Mouse (Mus musculus) forebrain, postnatal 0 days (tissue): ENCODE measurements at regions not wholly inside any gene's neighbourhood (a gene's known extent, or its start where the extent isn't known, plus 50 kb on each side); places are given as distances from the start of the nearest gene placed in this dataset.

Experiments used
- ATAC-seq: fragments of 200-750 bp; cut with Nextera tagmentation; 2 replicates; pipeline ENCODE4 v1.8.0; 2017; ENCODE audit warnings: mild to moderate bottlenecking, moderate library complexity
- DNase-seq: peaks from one replicate; pipeline ENCODE4 v3.0.0-alpha.2; 2015
- H3K27ac ChIP-seq: fragments of 300-500 bp; sonication (generic); 2 replicates; pipeline ENCODE4 v1.5.1; 2014; ENCODE audit warnings: low read depth, mild to moderate bottlenecking, antibody characterized with exemption, low read length, moderate library complexity, mixed read lengths
- H3K27me3 ChIP-seq: fragments of 300-500 bp; sonication (generic); 2 replicates; pipeline ENCODE4 v1.6.1; 2014; ENCODE audit warnings: mild to moderate bottlenecking, low read length, mixed read lengths; ENCODE audit not compliant: insufficient read depth
- H3K36me3 ChIP-seq: fragments of 300-500 bp; sonication (generic); 2 replicates; pipeline ENCODE4 v1.6.1; 2014; ENCODE audit warnings: mild to moderate bottlenecking, moderate library complexity; ENCODE audit not compliant: insufficient read depth
- H3K4me1 ChIP-seq: fragments of 300-500 bp; sonication (generic); 2 replicates; pipeline ENCODE4 v1.6.1; 2014; ENCODE audit warnings: antibody characterized with exemption; ENCODE audit not compliant: insufficient read depth
- H3K4me2 ChIP-seq: fragments of 300-500 bp; sonication (generic); 2 replicates; pipeline ENCODE4 v1.6.1; 2014; ENCODE audit warnings: low read depth, mild to moderate bottlenecking, moderate library complexity
- H3K4me3 ChIP-seq: fragments of 300-500 bp; sonication (generic); 2 replicates; pipeline ENCODE4 v1.5.1; 2014; ENCODE audit warnings: low read depth, low read length, mixed read lengths
- H3K9ac ChIP-seq: fragments of 300-500 bp; sonication (generic); 2 replicates; pipeline ENCODE4 v1.6.1; 2014; ENCODE audit warnings: mild to moderate bottlenecking
- H3K9me3 ChIP-seq: fragments of 300-500 bp; sonication (generic); 2 replicates; pipeline ENCODE4 v1.6.1; 2016; ENCODE audit warnings: low read length
- CTCF ChIP-seq: sonication (generic); IDR thresholded peaks from 2 replicates; pipeline ENCODE4 v1.5.1; 2016; ENCODE audit warnings: antibody characterized with exemption, control low read depth, low read depth
- WGBS: fragments of 180-500 bp; shearing (Covaris S2); extraction: QIAGEN DNeasy Blood & Tissue Kit; methylation state at CpG from one replicate; pipeline ENCODE4 v1.1.7; 2014; 5-methylcytosine and 5-hydroxymethylcytosine counted together

DNA sequence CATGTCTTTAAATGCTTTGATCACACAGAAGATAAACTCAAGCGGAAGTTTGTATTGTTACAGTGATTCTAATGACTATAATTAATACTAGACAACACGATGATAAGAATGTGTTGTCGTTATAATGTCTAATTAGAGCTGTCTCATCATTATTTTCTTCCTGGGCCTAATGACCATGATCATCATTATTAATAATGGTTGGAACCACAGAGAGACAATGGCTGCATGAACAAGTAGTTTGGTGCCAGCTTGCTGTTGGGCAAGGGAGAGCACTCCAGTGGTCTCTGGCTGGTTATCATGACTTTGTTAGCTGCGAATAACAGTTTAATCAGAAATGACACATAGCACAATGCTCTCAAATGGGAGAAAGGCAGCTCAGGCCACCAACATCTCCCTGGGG is 296.4 kb downstream of the Pdcd6ip start:
- Histone ChIP-seq H3K36me3 (no peaks in the 10 kb centered on the region), H3K4me2 (no peak overlapping the region), H3K9me3 (no peaks in the 10 kb centered on the region), H3K4me1 (no peaks in the 10 kb centered on the region), H3K4me3 (no peak overlapping the region), H3K9ac (no peak overlapping the region), H3K27ac (no peak overlapping the region), H3K27me3 (no peaks in the 10 kb centered on the region)
- TF ChIP-seq CTCF, result no peak
- ATAC-seq (peak; percentile 53; the same call in 1 of the 2 replicates), DNase-seq (no peak)
- 34% methylated on average over 4 of the region's 4 CpGs for WGBS

DNA sequence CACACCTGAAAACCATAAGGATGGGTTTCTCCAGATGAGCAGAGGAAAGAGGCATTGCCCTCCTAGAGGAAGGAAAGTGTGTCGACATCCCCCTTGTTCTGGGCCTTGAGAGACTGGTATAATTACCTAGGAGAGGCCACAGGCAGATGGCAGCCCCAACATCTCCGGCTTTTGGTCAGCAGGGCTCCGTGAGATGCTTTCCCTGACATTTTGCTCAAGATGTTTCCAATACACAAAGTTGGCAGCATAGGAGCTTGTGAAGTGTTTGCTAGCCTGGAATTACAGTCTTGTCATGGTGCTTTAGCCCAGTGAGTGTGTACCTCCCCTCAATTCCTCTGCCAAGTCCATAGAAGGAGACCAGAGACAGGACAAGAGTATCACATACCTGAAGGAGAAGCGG is 299.5 kb downstream of the Pdcd6ip start:
- ATAC-seq, result no peak

GRCm38 (mm10) chr9:113394320-113394719 is 313.7 kb downstream of the Pdcd6ip start:
- Histone ChIP-seq H3K4me1 (no peaks in the 10 kb centered on the region), H3K9me3 (no peaks in the 10 kb centered on the region), H3K9ac (no peak overlapping the region), H3K4me3 (no peak overlapping the region), H3K36me3 (no peaks in the 10 kb centered on the region), H3K27ac (no peak overlapping the region), H3K4me2 (no peak overlapping the region), H3K27me3 (no peaks in the 10 kb centered on the region)
- TF ChIP-seq CTCF, result no peak
- 91% methylated on average over 3 of the region's 3 CpGs for WGBS
- no peak for DNase-seq
- no peak for ATAC-seq

More for the DNA sequence above, 299.5 kb downstream of the Pdcd6ip start:
- H3K4me3 ChIP-seq, result no peak overlapping the region
- no peaks in the 10 kb centered on the region for H3K36me3 ChIP-seq
- H3K9me3 ChIP-seq, result no peaks in the 10 kb centered on the region
- no peak overlapping the region for H3K4me2 ChIP-seq
- H3K27me3 ChIP-seq, result no peaks in the 10 kb centered on the region
- H3K9ac ChIP-seq, result no peak overlapping the region
- H3K27ac ChIP-seq, result no peak overlapping the region
- WGBS, result 87% methylated on average over 4 of the region's 4 CpGs
- no peaks in the 10 kb centered on the region for H3K4me1 ChIP-seq
- DNase-seq, result no peak
- no peak for TF ChIP-seq CTCF

DNA sequence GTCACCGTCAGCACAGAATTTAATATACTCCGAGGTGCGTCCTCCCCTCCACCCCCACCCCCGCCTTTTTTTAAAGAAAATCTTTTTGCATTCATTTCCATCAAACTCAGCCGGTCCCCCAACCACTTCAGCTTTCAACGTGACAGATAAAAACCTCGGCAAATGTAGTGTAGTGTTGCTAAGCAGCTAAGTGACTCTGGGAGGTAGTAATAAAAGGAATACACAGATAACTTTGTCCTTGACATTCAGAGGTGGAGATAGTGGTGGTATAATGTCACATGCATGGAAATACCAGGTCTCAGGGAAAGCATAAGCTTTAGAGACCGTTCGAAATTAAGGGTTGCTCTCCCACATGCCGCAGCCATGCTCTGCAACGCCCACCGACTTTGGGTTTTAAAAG is 320.7 kb downstream of the Pdcd6ip start:
- ATAC-seq, result peak; percentile 82; the same call in 1 of the 2 replicates
- WGBS, result 64% methylated on average over 12 of the region's 12 CpGs
- no peak overlapping the region for H3K4me3 ChIP-seq
- peak overlapping the region; percentile 64 for H3K27ac ChIP-seq
- H3K4me2 ChIP-seq, result no peak overlapping the region
- H3K9ac ChIP-seq, result no peak overlapping the region
- H3K27me3 ChIP-seq, result no peaks in the 10 kb centered on the region
- H3K9me3 ChIP-seq, result no peaks in the 10 kb centered on the region
- no peaks in the 10 kb centered on the region for H3K4me1 ChIP-seq
- no peak for DNase-seq
- TF ChIP-seq CTCF, result no peak
- H3K36me3 ChIP-seq, result no peaks in the 10 kb centered on the region

GRCm38 (mm10) chr9:113381591-113382110 is 326.4 kb downstream of the Pdcd6ip start:
- peak; percentile 59 for DNase-seq
- H3K4me3 ChIP-seq, result no peak overlapping the region
- WGBS, result 10% methylated on average over 13 of the region's 13 CpGs

GRCm38 (mm10) chr9:113380408-113381129 is 327.5 kb downstream of the Pdcd6ip start:
- Histone ChIP-seq H3K4me1 (peaks cover 12% of the 10 kb centered on the region), H3K27ac (no peak overlapping the region), H3K9me3 (no peaks in the 10 kb centered on the region), H3K4me2 (no peak overlapping the region), H3K9ac (no peak overlapping the region), H3K4me3 (no peak overlapping the region), H3K27me3 (no peaks in the 10 kb centered on the region), H3K36me3 (no peaks in the 10 kb centered on the region)
- WGBS, result 62% methylated on average over 17 of the region's 17 CpGs
- no peak for TF ChIP-seq CTCF
- ATAC-seq (no peak), DNase-seq (no peak)

More at GRCm38 (mm10) chr9:113381591-113382110, 326.4 kb downstream of the Pdcd6ip start:
- TF ChIP-seq CTCF, result no peak
- H3K4me2 ChIP-seq, result peak overlapping the region; percentile 15; the same call in 1 of the 2 replicates
- H3K27me3 ChIP-seq, result no peaks in the 10 kb centered on the region
- peak overlapping the region; percentile 10; the same call in 1 of the 2 replicates for H3K9ac ChIP-seq
- no peak for ATAC-seq
- peak overlapping the region; percentile 57 for H3K27ac ChIP-seq
- peaks cover 12% of the 10 kb centered on the region for H3K4me1 ChIP-seq
- no peaks in the 10 kb centered on the region for H3K36me3 ChIP-seq
- H3K9me3 ChIP-seq, result no peaks in the 10 kb centered on the region

DNA sequence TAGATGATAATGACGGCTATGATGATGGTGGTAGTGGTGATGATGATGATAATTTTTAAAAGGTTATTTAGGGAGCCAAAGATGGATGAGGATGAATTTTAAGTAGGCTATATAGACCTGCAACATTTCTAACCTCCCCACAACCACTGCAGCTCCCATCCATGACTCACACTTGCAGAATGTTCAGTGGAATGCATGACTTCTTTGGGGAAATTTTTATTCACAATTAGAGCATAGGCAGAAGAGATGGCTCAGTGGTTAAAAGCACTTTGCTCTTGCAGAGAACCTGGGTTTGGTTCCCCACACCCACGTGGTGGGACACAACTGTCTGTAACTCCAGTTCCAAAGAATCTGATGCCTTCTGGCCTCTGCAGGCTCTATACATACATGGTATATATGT is 329.5 kb downstream of the Pdcd6ip start:
- Histone ChIP-seq H3K27ac (no peak overlapping the region), H3K9me3 (no peaks in the 10 kb centered on the region), H3K4me2 (no peak overlapping the region), H3K27me3 (no peaks in the 10 kb centered on the region), H3K4me3 (no peak overlapping the region), H3K36me3 (no peaks in the 10 kb centered on the region), H3K9ac (no peak overlapping the region), H3K4me1 (peaks cover 12% of the 10 kb centered on the region)
- ATAC-seq (no peak), DNase-seq (no peak)
- 85% methylated on average over 2 of the region's 2 CpGs for WGBS
- TF ChIP-seq CTCF, result no peak
